In genomic region chr4:32787110-32787509, GRCm38 (mm10) we compare ENCODE assay signal across 32 mouse cellular contexts.
"Had no signal": no experiment of that assay in that cellular context is flagged by ENCODE, and none has a peak within 500 bp of the region (broad histone marks: within the 10 kb centered on the region; RNA-seq: fewer than 3 reads in every experiment).

No protein-coding gene starts in this region.

- H3K27ac ChIP-seq: heart, embryonic 10.5 days; heart, embryonic 13.5 days; heart, embryonic 15.5 days; hindbrain, embryonic 10.5 days; hindbrain, embryonic 12.5 days; hindbrain, embryonic 13.5 days; hindbrain, embryonic 14.5 days; hindbrain, embryonic 15.5 days; hindbrain, postnatal 0 days; intestine, embryonic 15.5 days; kidney, postnatal 0 days; layer of hippocampus, adult 2 months had no signal

- H3K4me3 ChIP-seq: heart, embryonic 10.5 days; heart, embryonic 12.5 days; heart, embryonic 13.5 days; heart, embryonic 15.5 days; hindbrain, embryonic 10.5 days; hindbrain, embryonic 12.5 days; hindbrain, embryonic 13.5 days; hindbrain, embryonic 15.5 days; intestine, embryonic 15.5 days; layer of hippocampus, adult 2 months had no signal

- H3K4me2 ChIP-seq: heart, embryonic 11.5 days; heart, embryonic 12.5 days; heart, embryonic 13.5 days; heart, embryonic 15.5 days; hindbrain, embryonic 12.5 days; hindbrain, embryonic 13.5 days; hindbrain, embryonic 14.5 days; hindbrain, embryonic 15.5 days; intestine, embryonic 15.5 days had no signal

- H3K9me3 ChIP-seq: heart, embryonic 10.5 days; heart, embryonic 15.5 days; hindbrain, embryonic 12.5 days; hindbrain, embryonic 13.5 days; hindbrain, embryonic 15.5 days; intestine, embryonic 15.5 days had no signal

- H3K27me3 ChIP-seq: heart, embryonic 12.5 days; heart, embryonic 13.5 days; heart, embryonic 15.5 days; hindbrain, embryonic 12.5 days; hindbrain, embryonic 13.5 days; hindbrain, embryonic 15.5 days; intestine, embryonic 15.5 days had no signal

- ATAC-seq: hindbrain, embryonic 16.5 days; hindbrain, postnatal 0 days; inflammation-experienced regulatory T-cells, adult 6 months; intestine, embryonic 15.5 days; intestine, embryonic 16.5 days; intestine, postnatal 0 days had no signal

- DNase-seq: heart, postnatal 10 days; heart, postnatal 14 days; heart, postnatal 36 days; heart, postnatal 4 days; kidney, adult 11 months; kidney, adult 18-20 months; kidney, adult 8-10 months; kidney, adult 9 months; kidney, postnatal 10 days; kidney, postnatal 14 days; kidney, postnatal 25 days; kidney, postnatal 4 days; layer of hippocampus, adult 9-11 months; layer of hippocampus, postnatal 36 days had no signal

- H3K4me1 ChIP-seq: heart, embryonic 10.5 days; heart, embryonic 12.5 days; heart, embryonic 13.5 days; heart, embryonic 15.5 days; hindbrain, embryonic 10.5 days; hindbrain, embryonic 12.5 days; hindbrain, embryonic 13.5 days; hindbrain, embryonic 15.5 days; intestine, embryonic 15.5 days had no signal

- H3K9ac ChIP-seq: heart, embryonic 12.5 days; heart, embryonic 13.5 days; heart, embryonic 15.5 days; hindbrain, embryonic 12.5 days; hindbrain, embryonic 13.5 days; hindbrain, embryonic 14.5 days; hindbrain, embryonic 15.5 days; intestine, embryonic 15.5 days had no signal

- H3K36me3 ChIP-seq: heart, embryonic 10.5 days; heart, embryonic 12.5 days; heart, embryonic 13.5 days; heart, embryonic 15.5 days; hindbrain, embryonic 12.5 days; hindbrain, embryonic 15.5 days; intestine, embryonic 15.5 days had no signal
